Mouse (Mus musculus): ENCODE results near the gene Prrt2.
A peak's percentile ranks its signal among the peaks of the same experiment; 100 is the strongest.

GRCm38 (mm10) chr7:127024755-127025555 lies 3.9 kb upstream of the Prrt2 start:
- 0 out of 2 replicates have a peak, but pooled peaks have one; percentile 50 for TF ChIP-seq USF1 (IDR thresholded peaks at IDR 0.05; ENCODE audit: low read depth, low read length)
- peak; percentile 48 to 79; a peak in 2 of 4 replicates for TF ChIP-seq POLR2A (IDR thresholded peaks at IDR 0.05; ENCODE audit: control insufficient read depth in 1 of 2, insufficient read depth in 1 of 2, low read depth in 1 of 2, low read length in 2 of 2, poor library complexity in 1 of 2)
- TF ChIP-seq KAT2A (conservative IDR thresholded peaks at IDR 0.05; ENCODE audit: low read depth, low read length) = no peak
- no peak for TF ChIP-seq ZC3H11A (IDR thresholded peaks at IDR 0.05; ENCODE audit: low read depth, low read length)
- no peak for TF ChIP-seq UBTF (IDR thresholded peaks at IDR 0.05; ENCODE audit: borderline replicate concordance, insufficient read depth, low read depth, low read length)
- peak; percentile 26 to 52 (median 27); a peak in 5 of 6 replicates for TF ChIP-seq CTCF (IDR thresholded peaks at IDR 0.05 in 2 of 3, conservative IDR thresholded peaks at IDR 0.05 in 1 of 3; ENCODE audit: control insufficient read depth in 1 of 3, insufficient read depth in 1 of 3, low read depth in 2 of 3, low read length in 3 of 3, poor library complexity in 1 of 3, severe bottlenecking in 1 of 3)
- 0 out of 2 replicates have a peak, but pooled peaks have one; percentile 37 for TF ChIP-seq POLR2AphosphoS5 (IDR thresholded peaks at IDR 0.05; ENCODE audit: borderline replicate concordance, low read depth, low read length)
- peak; percentile 88 for TF ChIP-seq MYC (IDR thresholded peaks at IDR 0.05; ENCODE audit: low read depth, low read length)
- TF ChIP-seq POLR2AphosphoS2 (IDR thresholded peaks at IDR 0.05; ENCODE audit: low read length) = peak; percentile 67
- TF ChIP-seq EP300 (IDR thresholded peaks at IDR 0.05; ENCODE audit: low read depth in 1 of 2, low read length in 2 of 2) = no peak; a peak in 1 of 4 replicates
- no peak; the same call in 1 of the 2 replicates for TF ChIP-seq RAD21 (IDR thresholded peaks at IDR 0.05; ENCODE audit: low read depth, low read length)

Measured in MEL (cell line).